Mouse (Mus musculus) neural tube, embryonic 12.5 days (tissue): ENCODE data around the gene Krt2. TPM values are rescaled to one million over a fixed set of nuclear protein-coding genes. Genes with fewer than 3 reads are reported as not detected.

Experiments used
- polyA plus RNA-seq: library from polyadenylated mRNA; unstranded; fragments of >200 nt; fragmentation: Nextera tagmentation; extraction: Ambion mirVana; gene quantifications from 2 replicates; pipeline ENCODE4 v1.2.1, GENCODE M21; 2016

The Krt2 gene
- polyA plus RNA-seq, 1 experiment from 2014 or later, result not detected

Other genes with a start within 250 kb of the Krt2 start
- not detected in 2 replicates for gene Krt75, start 244.3 kb downstream of the Krt2 start, polyA plus RNA-seq
- not detected in 2 replicates for gene Gm5414, start 190.0 kb downstream of the Krt2 start, polyA plus RNA-seq
- gene Gm5478, start 170.8 kb downstream of the Krt2 start, polyA plus RNA-seq, result not detected in 2 replicates
- gene Krt6b, start 137.9 kb downstream of the Krt2 start, polyA plus RNA-seq, result not detected in 2 replicates
- gene Krt6a, start 123.9 kb downstream of the Krt2 start, polyA plus RNA-seq, result 0.08 TPM in 1 of 2 replicates, not detected in the other
- 12.9 and 13.7 TPM in 2 replicates for gene Krt5, start 105.3 kb downstream of the Krt2 start, polyA plus RNA-seq
- gene Krt71, start 75.1 kb downstream of the Krt2 start, polyA plus RNA-seq, result not detected in 2 replicates
- gene Krt72, start 31.7 kb downstream of the Krt2 start, polyA plus RNA-seq, result not detected in 2 replicates
- gene Krt73, start 15.8 kb downstream of the Krt2 start, polyA plus RNA-seq, result 0.27 and 0.34 TPM in 2 replicates
- gene Krt1, start 32.6 kb upstream of the Krt2 start, polyA plus RNA-seq, result 1.6 and 2.5 TPM in 2 replicates
- gene Krt77, start 51.5 kb upstream of the Krt2 start, polyA plus RNA-seq, result not detected in 2 replicates
- gene Krt76, start 74.8 kb upstream of the Krt2 start, polyA plus RNA-seq, result not detected in 2 replicates
- not detected in 2 replicates for gene Krt4, start 106.6 kb upstream of the Krt2 start, polyA plus RNA-seq
- gene Krt79, start 122.2 kb upstream of the Krt2 start, polyA plus RNA-seq, result 0.18 TPM in 1 of 2 replicates, not detected in the other
- gene Krt78, start 136.1 kb upstream of the Krt2 start, polyA plus RNA-seq, result 0.05 TPM in 1 of 2 replicates, not detected in the other
- gene Krt8, start 186.3 kb upstream of the Krt2 start, polyA plus RNA-seq, result 5.4 and 6.8 TPM in 2 replicates
- 4.1 and 4.2 TPM in 2 replicates for gene Krt18, start 210.0 kb upstream of the Krt2 start, polyA plus RNA-seq